Mouse (Mus musculus) liver, embryonic 13.5 days (tissue): ENCODE measurements around the gene Vgf. TPM values are rescaled to one million over a fixed set of nuclear protein-coding genes. Genes with fewer than 3 reads are reported as not detected.

Experiments
- ATAC-seq: fragments of 200-750 bp; cut with Nextera tagmentation; 2 replicates; pipeline ENCODE4 v1.8.0; 2017; ENCODE audit warnings: low read depth, mild to moderate bottlenecking, moderate number of reproducible peaks, moderate library complexity
- DNase-seq: peaks from one replicate; pipeline ENCODE4 v3.0.0; 2022
- H3K27ac ChIP-seq: fragments of 300-500 bp; sonication (generic); 2 replicates; pipeline ENCODE4 v1.5.1; 2015; ENCODE audit warnings: moderate library complexity, mild to moderate bottlenecking, inconsistent platforms
- H3K27me3 ChIP-seq: fragments of 300-500 bp; sonication (generic); 2 replicates; pipeline ENCODE4 v1.6.1; 2015; ENCODE audit warnings: mild to moderate bottlenecking, inconsistent platforms
- H3K36me3 ChIP-seq: fragments of 300-500 bp; sonication (generic); 2 replicates; pipeline ENCODE4 v1.6.1; 2015; ENCODE audit warnings: mild to moderate bottlenecking, inconsistent platforms
- H3K4me1 ChIP-seq: fragments of 300-500 bp; sonication (generic); replicated peaks from 2 replicates; pipeline ENCODE4 v1.6.1; 2015; ENCODE audit warnings: inconsistent platforms
- H3K4me2 ChIP-seq: fragments of 300-500 bp; sonication (generic); 2 replicates; pipeline ENCODE4 v1.6.1; 2015; ENCODE audit warnings: inconsistent platforms, mild to moderate bottlenecking, moderate library complexity
- H3K4me3 ChIP-seq: fragments of 300-500 bp; sonication (generic); replicated peaks from 2 replicates; pipeline ENCODE4 v1.5.1; 2015; ENCODE audit warnings: mild to moderate bottlenecking, inconsistent platforms
- H3K9ac ChIP-seq: fragments of 300-500 bp; sonication (generic); 2 replicates; pipeline ENCODE4 v1.6.1; 2015; ENCODE audit warnings: mild to moderate bottlenecking, inconsistent platforms
- H3K9me3 ChIP-seq: fragments of 300-500 bp; sonication (generic); replicated peaks from 2 replicates; pipeline ENCODE4 v1.6.1; 2016; ENCODE audit warnings: inconsistent platforms
- WGBS: fragments of 180-500 bp; shearing (Covaris S2); methylation state at CpG from one replicate; pipeline ENCODE4 v1.1.7; 2015; ENCODE audit not compliant: insufficient replicate concordance; 5-methylcytosine and 5-hydroxymethylcytosine counted together
- polyA plus RNA-seq: library from polyadenylated mRNA; unstranded; fragments of >200 nt; fragmentation: Nextera tagmentation; extraction: Ambion mirVana; gene quantifications from 2 replicates; pipeline ENCODE4 v1.2.1, GENCODE M21; 2015

Vgf gene
- polyA plus RNA-seq, 1 experiment from 2014 or later, result not detected

- Histone ChIP-seq H3K9me3 (no peaks in the 10 kb centered on the region), H3K36me3 (no peaks in the 10 kb centered on the region), H3K9ac (no peak overlapping the region), H3K27me3 (peaks cover 9% of the 10 kb centered on the region; the same call in 1 of the 2 replicates), H3K27ac (no peak overlapping the region), H3K4me1 (peaks cover 4% of the 10 kb centered on the region), H3K4me2 (no peak overlapping the region), H3K4me3 (no peak overlapping the region)
- ATAC-seq (no peak), DNase-seq (no peak)
- WGBS, result 51% methylated on average over 6 of the region's 6 CpGs
These were observed 24.9 kb downstream of the Vgf start for GRCm38 (mm10) chr5:137051125-137051524.

- no peak overlapping the region for H3K4me3 ChIP-seq
- no peak overlapping the region for H3K27ac ChIP-seq
- H3K27me3 ChIP-seq, result peaks cover 12% of the 10 kb centered on the region; the same call in 1 of the 2 replicates
- no peaks in the 10 kb centered on the region for H3K36me3 ChIP-seq
- DNase-seq, result no peak
- WGBS, result 66% methylated on average over 5 of the region's 5 CpGs
- H3K4me2 ChIP-seq, result no peak overlapping the region
- no peak for ATAC-seq
- H3K4me1 ChIP-seq, result no peaks in the 10 kb centered on the region
- no peak overlapping the region for H3K9ac ChIP-seq
- no peaks in the 10 kb centered on the region for H3K9me3 ChIP-seq
These were observed 25.8 kb downstream of the Vgf start for GRCm38 (mm10) chr5:137051914-137052505.

DNA sequence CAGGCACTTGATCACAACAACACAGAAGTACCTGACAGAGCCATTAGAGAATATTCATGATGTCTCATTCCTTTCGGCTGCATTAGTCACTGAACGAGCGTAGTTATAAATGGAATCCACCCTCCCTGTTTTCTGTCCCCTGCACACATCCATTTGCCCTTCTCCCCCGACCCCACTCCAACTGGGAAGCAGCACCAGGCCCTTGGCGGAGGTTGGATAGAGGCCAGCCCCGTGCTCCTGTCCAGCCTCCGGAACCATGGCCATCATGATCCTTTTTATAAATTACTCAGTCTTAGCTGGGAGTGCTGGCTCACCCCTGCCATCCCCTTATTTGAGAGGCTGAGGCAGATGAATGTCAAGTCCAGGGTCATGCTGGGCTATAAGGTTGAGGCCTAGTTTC lies 28.1 kb downstream of the Vgf start:
- Histone ChIP-seq H3K36me3 (no peaks in the 10 kb centered on the region), H3K27me3 (0 out of 2 replicates have a peak, but pooled peaks cover 3% of the 10 kb centered on the region), H3K4me1 (no peaks in the 10 kb centered on the region), H3K9me3 (no peaks in the 10 kb centered on the region), H3K27ac (no peak overlapping the region), H3K4me2 (no peak overlapping the region), H3K9ac (no peak overlapping the region), H3K4me3 (no peak overlapping the region)
- DNase-seq (no peak), ATAC-seq (no peak)
- 71% methylated on average over 7 of the region's 7 CpGs for WGBS

- DNase-seq, result no peak
- H3K36me3 ChIP-seq, result no peaks in the 10 kb centered on the region
- no peak overlapping the region for H3K9ac ChIP-seq
- no peak for ATAC-seq
- H3K4me3 ChIP-seq, result no peak overlapping the region
- 62% methylated on average over 5 of the region's 5 CpGs for WGBS
- 0 out of 2 replicates have a peak, but pooled peaks cover 3% of the 10 kb centered on the region for H3K27me3 ChIP-seq
- no peak overlapping the region for H3K4me2 ChIP-seq
- no peaks in the 10 kb centered on the region for H3K4me1 ChIP-seq
- H3K9me3 ChIP-seq, result no peaks in the 10 kb centered on the region
- H3K27ac ChIP-seq, result no peak overlapping the region
These were observed 28.7 kb downstream of the Vgf start for GRCm38 (mm10) chr5:137054873-137055272.

GRCm38 (mm10) chr5:137061809-137062481 lies 35.8 kb downstream of the Vgf start:
- Histone ChIP-seq H3K4me1 (no peaks in the 10 kb centered on the region; the same call in 1 of the 2 replicates), H3K36me3 (no peaks in the 10 kb centered on the region), H3K4me2 (no peak overlapping the region), H3K27me3 (peaks cover 15% of the 10 kb centered on the region; the same call in 1 of the 2 replicates), H3K9me3 (no peaks in the 10 kb centered on the region), H3K9ac (no peak overlapping the region), H3K4me3 (no peak overlapping the region), H3K27ac (no peak overlapping the region)
- 13% methylated on average over 12 of the region's 12 CpGs for WGBS
- no peak for DNase-seq
- ATAC-seq, result peak; percentile 61; the same call in 1 of the 2 replicates

DNA sequence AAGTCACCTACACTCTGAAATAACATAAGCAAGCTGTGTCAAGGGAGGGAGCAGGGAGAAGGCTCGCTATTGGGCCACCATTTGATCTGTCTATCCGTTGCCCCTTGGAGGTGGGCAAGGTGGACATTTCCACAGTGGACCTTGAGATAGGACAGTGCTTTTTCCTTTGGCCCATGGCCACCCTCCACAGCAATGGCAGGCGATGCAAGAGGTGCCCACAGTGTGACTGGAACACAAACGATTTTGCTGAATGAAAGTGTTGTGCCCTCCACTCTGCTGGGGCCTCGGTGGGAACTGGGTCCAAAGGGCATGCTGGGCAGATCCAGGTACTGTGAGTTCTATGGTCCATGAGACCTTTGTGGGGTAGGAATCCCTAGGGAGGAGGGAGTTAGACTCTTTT lies 36.4 kb downstream of the Vgf start:
- peaks cover 15% of the 10 kb centered on the region; the same call in 1 of the 2 replicates for H3K27me3 ChIP-seq
- WGBS, result 79% methylated on average over 5 of the region's 5 CpGs
- H3K4me1 ChIP-seq, result no peaks in the 10 kb centered on the region; the same call in 1 of the 2 replicates
- no peak for DNase-seq
- no peak overlapping the region for H3K9ac ChIP-seq
- H3K4me2 ChIP-seq, result no peak overlapping the region
- no peak overlapping the region for H3K4me3 ChIP-seq
- H3K27ac ChIP-seq, result no peak overlapping the region
- H3K9me3 ChIP-seq, result no peaks in the 10 kb centered on the region
- H3K36me3 ChIP-seq, result no peaks in the 10 kb centered on the region
- no peak for ATAC-seq

GRCm38 (mm10) chr5:137065454-137065853 lies 39.3 kb downstream of the Vgf start:
- no peak overlapping the region for H3K9ac ChIP-seq
- ATAC-seq (no peak), DNase-seq (no peak)
- H3K4me2 ChIP-seq, result no peak overlapping the region
- H3K27ac ChIP-seq, result no peak overlapping the region
- no peaks in the 10 kb centered on the region; the same call in 1 of the 2 replicates for H3K4me1 ChIP-seq
- H3K9me3 ChIP-seq, result no peaks in the 10 kb centered on the region
- no peaks in the 10 kb centered on the region for H3K36me3 ChIP-seq
- H3K27me3 ChIP-seq, result peaks cover 24% of the 10 kb centered on the region; the same call in 1 of the 2 replicates
- WGBS, result 58% methylated on average over 6 of the region's 6 CpGs
- no peak overlapping the region for H3K4me3 ChIP-seq

GRCm38 (mm10) chr5:137065923-137066322 lies 39.7 kb downstream of the Vgf start:
- 52% methylated on average over 8 of the region's 8 CpGs for WGBS
- H3K4me3 ChIP-seq, result no peak overlapping the region
- H3K4me1 ChIP-seq, result no peaks in the 10 kb centered on the region; the same call in 1 of the 2 replicates
- H3K9ac ChIP-seq, result no peak overlapping the region
- DNase-seq (no peak), ATAC-seq (no peak)
- no peak overlapping the region for H3K4me2 ChIP-seq
- no peak overlapping the region for H3K27ac ChIP-seq
- H3K9me3 ChIP-seq, result no peaks in the 10 kb centered on the region
- no peaks in the 10 kb centered on the region for H3K36me3 ChIP-seq
- peaks cover 28% of the 10 kb centered on the region; the same call in 1 of the 2 replicates for H3K27me3 ChIP-seq

DNA sequence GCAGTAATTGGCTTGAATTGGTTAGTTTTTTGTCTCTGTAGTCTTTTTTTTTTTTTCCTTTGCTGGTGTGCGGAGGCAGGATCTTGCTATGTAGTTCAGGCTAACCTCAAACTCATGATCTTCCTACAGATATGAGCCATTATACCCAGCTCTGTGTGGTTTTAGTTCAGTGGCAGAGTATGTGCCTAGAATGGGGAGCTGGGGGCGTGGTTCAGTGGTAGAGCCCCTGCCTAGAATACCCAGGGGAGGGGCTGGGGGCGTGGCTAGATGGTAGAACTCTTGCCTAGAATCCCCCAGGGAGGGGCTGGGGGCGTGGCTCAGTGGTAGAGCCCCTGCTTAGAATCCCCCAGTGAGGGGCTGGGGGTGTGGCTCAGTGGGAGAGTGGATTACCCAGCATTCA lies 42.5 kb downstream of the Vgf start:
- no peak for ATAC-seq
- Histone ChIP-seq H3K4me1 (peaks cover 17% of the 10 kb centered on the region), H3K27ac (no peak overlapping the region), H3K4me2 (no peak overlapping the region), H3K36me3 (no peaks in the 10 kb centered on the region), H3K9ac (no peak overlapping the region), H3K9me3 (no peaks in the 10 kb centered on the region), H3K27me3 (peaks cover 30% of the 10 kb centered on the region; the same call in 1 of the 2 replicates), H3K4me3 (no peak overlapping the region)
- DNase-seq, result no peak
- 41% methylated on average over 4 of the region's 4 CpGs for WGBS

- DNase-seq (no peak), ATAC-seq (no peak)
- Histone ChIP-seq H3K4me2 (no peak overlapping the region), H3K27me3 (peaks cover 23% of the 10 kb centered on the region; the same call in 1 of the 2 replicates), H3K27ac (no peak overlapping the region), H3K4me3 (no peak overlapping the region), H3K36me3 (no peaks in the 10 kb centered on the region), H3K4me1 (peaks cover 35% of the 10 kb centered on the region), H3K9me3 (no peaks in the 10 kb centered on the region), H3K9ac (no peak overlapping the region)
- WGBS, result 74% methylated on average over 19 of the region's 19 CpGs
These were observed 44.9 kb downstream of the Vgf start for GRCm38 (mm10) chr5:137070881-137071605.
